Mouse (Mus musculus) ovary, adult 18-20 months (tissue): ENCODE measurements around the gene Oas1f.
"Not testable (repeated sequence)": the region's sequence is repeated elsewhere in the genome, so short reads cannot be mapped to it uniquely, and the experiment has no call there.

Source experiments
- DNase-seq: peaks from one replicate; pipeline ENCODE4 v3.0.0; 2022; ENCODE audit warnings: low spot score, mixed read lengths

Gene Oas1f

GRCm38 (mm10) chr5:120871469-120871868 is 24.3 kb downstream of the Oas1f start:
- DNase-seq: no peak

DNA sequence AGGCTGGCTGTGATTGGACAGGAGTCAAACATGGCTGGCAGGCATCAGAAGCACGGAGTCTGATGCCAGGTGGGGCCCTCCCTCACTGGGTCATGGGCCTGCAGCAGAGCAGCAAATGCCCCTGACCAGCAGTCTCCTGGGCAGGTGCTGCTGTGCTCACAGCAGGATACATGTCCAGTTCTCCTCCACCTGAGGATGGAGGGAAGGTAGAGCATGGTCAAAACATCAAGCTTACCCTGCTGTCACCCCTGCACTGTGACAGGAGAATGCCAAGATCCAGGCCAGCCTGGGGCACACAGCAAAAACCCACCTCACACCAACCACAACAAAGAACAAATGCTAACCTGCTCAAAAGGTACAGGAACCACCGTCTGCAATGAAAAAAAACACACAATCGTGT is 29.7 kb downstream of the Oas1f start:
- not testable (repeated sequence) for DNase-seq

DNA sequence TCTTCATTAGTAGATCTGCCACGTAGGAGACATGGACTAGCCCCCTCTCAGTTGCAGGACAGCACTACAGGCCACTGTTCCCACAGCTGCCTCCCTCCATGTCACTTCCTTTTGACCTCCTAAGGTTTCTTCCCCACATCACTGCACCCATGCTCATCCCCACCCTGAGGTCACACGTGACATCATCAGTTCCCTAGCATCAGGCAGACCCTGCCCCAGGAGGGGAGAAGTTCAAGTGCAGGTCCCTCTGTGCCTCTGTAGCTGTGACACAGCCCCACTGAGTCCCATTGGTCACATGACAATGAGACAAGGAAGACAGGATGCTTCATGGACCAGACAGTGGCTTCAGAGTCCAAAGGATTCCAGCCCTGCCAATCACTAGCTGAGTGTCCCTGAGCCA is 30.2 kb downstream of the Oas1f start:
- not testable (repeated sequence) for DNase-seq

DNA sequence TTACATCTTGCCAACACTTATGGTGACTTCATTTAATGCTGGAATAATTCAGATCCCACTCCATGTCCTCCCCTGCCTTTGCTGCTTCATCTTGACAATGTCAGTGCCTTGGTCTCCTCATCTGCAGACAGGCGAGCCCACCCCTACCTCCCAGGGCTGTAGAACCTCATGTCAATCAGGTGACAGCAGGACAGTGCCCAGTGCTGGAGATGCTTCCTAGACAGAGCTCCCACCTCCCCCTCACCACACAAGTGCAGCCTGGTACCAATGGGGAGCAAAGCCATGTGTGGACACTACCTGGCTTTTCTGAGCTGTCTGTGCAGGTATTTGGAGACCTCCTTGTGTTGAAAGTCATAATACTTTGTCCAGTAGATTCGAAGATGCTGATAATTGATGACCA is 31.6 kb downstream of the Oas1f start:
- DNase-seq: not testable (repeated sequence)

DNA sequence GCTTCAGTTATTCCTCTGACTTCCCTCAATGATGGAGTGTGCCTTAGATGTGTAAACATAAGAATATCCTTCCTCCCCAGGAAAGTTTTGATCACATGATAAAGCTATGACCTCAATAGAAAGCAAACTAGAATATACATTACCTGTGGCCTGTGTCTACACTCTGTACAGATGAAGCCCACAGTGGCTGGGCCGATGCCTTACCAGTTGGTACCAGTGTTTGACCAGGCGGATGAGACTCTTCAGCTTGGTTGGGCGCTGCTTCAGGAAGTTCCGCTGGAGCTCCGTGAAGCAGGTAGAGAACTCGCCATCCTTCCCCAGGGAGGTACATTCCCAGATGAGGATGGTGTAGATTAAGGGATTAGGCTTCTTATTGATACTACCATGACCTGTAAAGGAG is 34.5 kb downstream of the Oas1f start:
- not testable (repeated sequence) for DNase-seq

- DNase-seq: not testable (repeated sequence)
Observed at GRCm38 (mm10) chr5:120887413-120887812, 40.2 kb downstream of the Oas1f start, which contains the start of gene Oas1g. TSS of gene Oas1g (minus strand) at chr5:120887613.

- DNase-seq: no peak
Observed at GRCm38 (mm10) chr5:120887831-120888230, 40.7 kb downstream of the Oas1f start.

GRCm38 (mm10) chr5:120888294-120888815 is 41.2 kb downstream of the Oas1f start:
- not testable (repeated sequence) for DNase-seq

GRCm38 (mm10) chr5:120890026-120890425 is 42.9 kb downstream of the Oas1f start:
- DNase-seq: no peak

- no peak for DNase-seq
Observed at GRCm38 (mm10) chr5:120890991-120891390, 43.8 kb downstream of the Oas1f start.

- DNase-seq: not testable (repeated sequence)
Observed at GRCm38 (mm10) chr5:120891566-120892242, 44.5 kb downstream of the Oas1f start.

GRCm38 (mm10) chr5:120892243-120892660 is 45.1 kb downstream of the Oas1f start:
- DNase-seq: no peak

DNA sequence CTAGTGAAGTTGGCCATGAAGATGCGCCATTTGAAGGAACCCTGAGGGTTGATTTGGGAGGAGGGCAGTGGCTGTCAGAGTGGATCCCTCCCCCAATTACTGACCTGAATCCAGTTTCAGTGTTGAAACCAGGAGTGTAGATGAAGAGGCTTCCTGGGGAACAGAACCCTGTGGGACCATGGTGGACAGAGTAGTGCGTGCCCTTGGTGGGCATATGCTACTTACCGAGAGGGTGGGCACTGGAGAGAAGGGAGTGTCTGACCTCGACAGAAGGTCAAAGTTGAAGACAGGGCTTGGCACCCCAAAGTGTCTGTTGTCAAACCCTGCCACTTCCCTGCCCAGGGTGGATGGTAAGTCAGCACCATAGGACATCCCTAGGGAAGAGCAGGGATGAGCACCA is 46.7 kb downstream of the Oas1f start:
- not testable (repeated sequence) for DNase-seq

- DNase-seq: not testable (repeated sequence)
Observed at GRCm38 (mm10) chr5:120894692-120895091, 47.5 kb downstream of the Oas1f start.

DNA sequence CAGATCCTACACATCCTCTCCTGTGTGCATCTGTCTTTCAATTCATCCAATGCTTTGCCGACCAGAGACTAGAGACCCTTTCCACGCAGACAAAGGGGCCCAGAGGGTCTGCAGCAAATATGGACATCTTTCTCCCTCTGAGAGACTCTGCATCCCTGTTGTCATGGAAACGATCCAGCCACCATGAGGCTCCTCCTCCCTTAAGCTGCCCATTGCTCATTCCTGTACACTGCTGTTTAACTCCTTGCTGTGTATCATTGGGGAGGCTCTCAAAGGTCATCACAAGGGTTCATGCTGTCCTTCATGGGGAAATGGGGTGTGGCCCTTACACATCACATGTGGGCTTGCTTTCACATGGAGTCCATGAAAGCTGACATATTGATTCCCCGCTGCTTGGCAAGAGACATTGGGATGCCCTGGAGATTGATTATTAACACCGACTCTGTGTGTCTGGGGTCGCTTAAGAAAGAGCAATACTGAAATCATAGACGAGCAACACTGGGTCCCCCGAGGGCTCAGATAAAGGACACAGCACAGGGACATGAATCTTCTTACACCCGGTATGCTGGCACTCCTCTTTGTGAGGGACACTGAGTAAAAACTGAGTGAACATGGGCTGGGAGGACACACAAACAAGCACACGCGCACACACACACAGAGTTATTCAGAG is 48.2 kb downstream of the Oas1f start:
- DNase-seq: no peak

DNA sequence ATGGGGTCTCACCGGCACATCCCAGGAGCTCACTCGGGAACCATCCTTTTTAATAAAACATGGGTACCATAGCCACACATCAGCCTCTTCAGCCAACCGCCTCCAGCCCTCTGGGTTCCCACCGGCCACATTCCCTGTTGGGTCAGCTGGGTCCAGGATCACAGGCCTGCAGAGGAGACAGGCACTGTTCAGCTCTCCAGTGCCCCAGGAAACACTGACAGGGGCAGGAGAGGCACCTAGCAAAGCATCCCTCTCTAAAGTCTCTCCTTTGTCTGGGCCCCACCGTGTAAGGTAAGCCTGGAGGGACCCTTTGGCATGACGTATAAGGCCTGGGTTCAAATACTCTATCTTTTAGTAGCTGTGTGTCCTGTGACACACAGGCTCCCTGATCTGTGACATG is 51.1 kb downstream of the Oas1f start:
- DNase-seq: no peak

GRCm38 (mm10) chr5:120898726-120899125 is 51.6 kb downstream of the Oas1f start:
- no peak for DNase-seq

DNA sequence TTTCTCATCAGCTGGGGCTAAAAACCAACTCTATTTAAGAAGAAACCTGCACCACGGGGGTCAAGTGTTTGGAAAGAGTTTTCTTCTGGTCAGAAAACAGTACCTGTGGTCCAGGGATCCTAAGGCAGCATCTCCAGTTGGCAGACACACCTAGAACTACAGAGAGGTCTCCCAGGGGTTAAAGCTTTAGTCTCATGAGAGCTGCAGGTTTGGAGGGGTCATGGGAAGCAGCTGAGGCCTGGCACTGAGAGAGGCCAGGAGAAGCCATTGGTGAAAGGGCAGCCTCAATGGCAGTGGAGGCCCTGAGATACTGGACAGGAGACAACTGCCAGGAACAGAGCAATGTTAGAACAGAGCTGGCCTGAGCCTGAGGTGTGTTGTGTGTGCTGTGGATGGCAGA is 53.5 kb downstream of the Oas1f start:
- no peak for DNase-seq

DNA sequence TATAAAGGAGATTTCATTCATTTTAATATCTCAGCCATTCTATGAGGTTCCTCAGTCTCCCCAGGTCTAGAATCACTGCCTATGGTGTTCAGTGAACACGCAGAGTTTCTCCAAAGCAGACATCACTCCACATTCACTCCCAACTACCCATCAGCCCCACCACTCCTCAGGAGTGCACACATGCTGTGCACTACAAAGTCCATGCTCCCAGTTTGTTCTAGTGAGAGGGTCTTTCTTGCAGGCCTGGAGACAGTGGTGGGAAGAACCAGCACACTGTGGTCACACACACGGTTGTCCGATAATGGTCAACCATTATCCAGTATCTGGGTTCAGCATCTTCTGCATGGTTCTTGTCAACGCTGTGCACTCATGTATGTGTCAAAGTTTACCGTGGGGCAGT is 54.9 kb downstream of the Oas1f start:
- DNase-seq: no peak

DNA sequence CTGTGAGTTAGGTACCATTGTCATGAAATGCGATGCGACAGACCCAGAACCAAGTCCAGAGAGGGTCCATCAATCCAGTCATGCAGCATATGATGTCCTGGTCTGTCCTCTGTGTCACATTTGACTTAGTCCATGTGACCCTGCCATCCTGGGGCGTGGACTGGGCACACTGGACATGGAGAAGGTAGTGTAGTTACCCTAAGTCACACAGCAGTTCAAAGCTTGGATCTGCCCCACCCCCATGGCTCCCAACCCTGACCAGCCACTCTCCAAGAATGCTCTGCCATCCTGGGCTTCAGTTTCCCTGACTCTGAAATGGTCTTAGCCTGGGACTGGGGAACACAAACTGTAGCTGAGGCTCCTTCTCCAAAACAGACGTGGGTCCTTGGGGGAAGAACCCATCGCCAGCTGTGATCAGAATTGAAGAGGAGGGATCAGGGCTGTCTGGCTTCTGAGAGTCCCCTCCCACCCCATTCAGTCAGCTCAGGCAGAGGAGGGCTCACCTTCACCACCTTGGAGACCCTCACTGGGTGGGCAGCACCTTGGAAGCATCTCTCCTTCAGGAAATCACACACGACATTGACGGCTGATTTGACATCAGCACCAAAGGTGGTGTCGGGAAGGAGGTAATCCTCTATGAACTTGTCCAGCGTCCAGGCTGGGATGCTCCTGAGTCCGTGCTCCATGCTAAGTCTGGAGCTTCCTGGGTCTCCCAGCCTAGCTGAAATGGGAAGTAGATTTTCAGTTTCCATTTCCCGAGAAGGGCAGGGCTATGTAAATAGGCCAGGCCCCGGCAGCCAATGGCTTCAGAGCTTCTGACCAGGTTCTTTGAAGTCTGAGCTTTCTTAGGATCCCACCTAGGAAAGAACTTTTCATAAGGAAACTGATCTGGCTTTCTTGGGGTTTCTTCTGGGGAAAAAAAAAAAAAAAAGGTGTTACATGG is 59.9 kb downstream of the Oas1f start, which contains the start of gene Oas1a:
TSS of gene Oas1a (minus strand) at position 731 of the 943 bp plus-strand sequence.
- DNase-seq: not testable (repeated sequence)
